Mouse (Mus musculus) urinary bladder, postnatal 25 days (tissue): Measurements from ENCODE around the gene Krt18.

ENCODE experiments used
- DNase-seq: peaks from one replicate; pipeline ENCODE4 v3.0.0; 2022; ENCODE audit warnings: low spot score

The Krt18 gene

DNA sequence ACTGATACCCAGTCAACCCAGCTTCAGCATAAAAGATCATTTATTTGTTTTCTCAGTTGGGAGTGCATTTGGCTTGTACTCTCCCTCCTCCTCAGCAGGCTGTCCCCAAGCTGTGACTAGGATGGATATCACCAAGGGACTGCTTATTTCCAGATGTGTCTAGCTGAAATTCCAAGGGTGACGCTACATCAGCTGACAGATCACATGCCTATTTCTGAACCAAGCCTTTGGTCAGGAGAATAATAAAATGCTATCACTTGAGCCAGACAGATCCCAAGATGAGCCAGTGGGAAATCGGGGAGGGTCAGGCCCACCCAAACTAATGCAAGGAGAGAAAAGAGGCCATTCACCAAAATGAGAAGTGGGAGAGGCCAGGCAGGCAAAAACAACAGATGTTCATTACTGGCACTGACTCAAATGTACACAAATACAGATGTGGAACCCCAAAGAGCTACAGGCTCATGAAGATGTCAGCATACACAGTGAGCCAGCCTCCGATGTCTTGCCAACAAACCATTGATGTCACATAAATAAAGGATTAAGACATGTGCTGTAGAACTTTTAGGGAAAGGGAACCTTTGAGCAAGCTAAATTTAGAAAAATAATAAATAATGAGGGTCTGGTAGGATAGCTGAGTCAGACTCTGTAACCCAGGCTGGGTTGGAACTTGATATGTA lies 17.3 kb upstream of the Krt18 start:
- DNase-seq, result no peak

DNA sequence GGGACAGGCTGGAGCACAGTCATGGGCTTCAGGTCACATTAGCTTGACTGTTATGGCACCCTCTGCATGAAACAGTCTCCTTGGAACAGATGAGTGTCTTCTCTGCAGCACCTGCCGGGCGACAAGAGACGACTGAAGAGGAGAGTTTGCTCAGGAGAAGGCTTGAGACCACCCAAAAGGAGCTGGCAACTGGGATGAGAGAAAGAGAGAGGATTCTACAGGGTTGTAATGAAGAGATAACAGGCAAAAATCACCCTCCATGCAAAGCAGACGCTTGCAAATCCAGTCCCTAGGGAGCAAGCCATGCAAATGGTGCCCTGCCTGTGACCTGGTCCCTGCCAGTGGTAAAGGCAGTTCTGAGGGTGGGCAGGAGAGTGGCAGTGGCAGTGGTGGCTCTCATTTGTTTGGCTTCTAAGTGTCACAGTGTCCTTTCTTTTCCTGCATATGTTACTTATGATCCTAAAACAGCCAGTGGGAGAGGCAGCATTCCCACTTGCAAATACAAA lies 15.7 kb upstream of the Krt18 start:
- no peak for DNase-seq

DNA sequence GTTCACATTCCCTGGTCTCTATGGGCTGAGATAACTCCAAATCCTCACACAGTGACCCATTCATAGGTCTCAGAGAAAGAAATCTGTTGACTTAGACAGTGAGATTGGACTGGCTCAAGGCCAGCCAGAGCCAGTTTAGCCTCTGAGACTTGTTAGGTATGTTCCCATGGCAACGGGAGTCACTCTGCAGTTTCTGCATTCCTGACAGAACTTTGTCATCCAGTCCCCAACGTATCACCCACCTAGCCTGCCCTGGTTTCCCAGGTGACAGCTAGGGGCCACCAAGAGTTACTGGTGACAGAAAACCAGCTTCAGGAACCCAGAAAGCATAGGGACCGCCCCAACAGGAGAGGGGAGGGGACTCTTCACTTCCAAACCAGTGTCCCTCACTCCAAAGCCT lies 14.3 kb upstream of the Krt18 start:
- DNase-seq, result no peak

DNA sequence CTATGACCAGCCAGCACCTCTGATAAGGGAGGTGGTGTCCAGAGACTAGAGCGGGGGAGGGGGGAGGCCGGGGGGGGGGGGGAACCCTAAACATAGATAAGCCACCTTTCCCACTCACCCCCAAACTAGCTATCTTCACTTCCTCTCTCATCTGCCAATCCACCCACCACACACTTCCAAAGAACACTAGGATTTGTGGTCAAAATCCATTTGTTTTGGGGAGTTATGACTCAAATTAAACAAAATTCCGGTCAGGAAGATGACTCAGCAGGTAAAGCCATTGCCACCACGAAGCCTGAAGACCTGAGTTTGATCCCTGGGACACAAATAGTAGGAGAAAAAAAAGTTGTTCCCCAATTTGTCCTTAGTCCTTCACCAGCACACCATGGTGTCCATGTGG lies 13.1 kb upstream of the Krt18 start:
- DNase-seq, result no peak

DNA sequence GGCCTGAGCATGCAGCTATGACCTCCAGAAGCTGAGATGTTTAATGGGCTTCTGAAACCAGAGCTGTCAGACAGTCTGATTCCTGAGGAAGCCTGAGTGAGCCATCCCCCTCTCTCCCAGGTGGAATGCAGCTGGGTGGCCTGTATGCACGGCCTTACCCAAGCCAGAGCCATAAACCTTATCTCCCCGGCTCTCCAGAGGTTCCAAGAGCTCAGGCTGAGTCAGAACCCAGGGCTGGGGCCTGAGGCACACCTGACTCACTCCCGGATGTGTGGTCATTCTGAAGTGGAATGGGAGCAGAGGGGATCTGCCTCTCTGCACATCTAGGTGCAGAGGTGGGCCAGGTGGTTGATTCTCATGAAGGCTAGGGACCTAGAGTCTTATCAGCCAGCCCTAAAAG lies 11.9 kb upstream of the Krt18 start:
- no peak for DNase-seq

DNA sequence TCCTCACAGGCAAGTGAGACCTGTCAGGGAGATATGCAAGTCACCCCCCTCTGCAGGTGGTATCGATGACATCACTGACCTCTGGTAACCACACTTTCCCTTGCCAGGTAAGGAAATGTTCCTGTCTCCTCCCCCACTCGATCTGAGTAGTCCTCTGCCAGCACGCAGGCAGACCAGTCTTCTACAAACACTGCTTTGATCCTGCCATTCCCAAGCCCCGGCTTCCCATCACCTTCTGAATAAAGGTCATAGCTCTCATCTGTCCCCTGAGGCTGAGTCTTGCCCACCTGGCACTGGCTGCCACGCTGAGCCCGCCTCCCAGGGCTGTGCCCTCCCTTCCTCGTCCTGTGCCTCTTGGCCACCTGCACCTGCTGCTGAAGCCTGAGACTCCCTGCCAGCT lies 11.2 kb upstream of the Krt18 start:
- no peak for DNase-seq

DNA sequence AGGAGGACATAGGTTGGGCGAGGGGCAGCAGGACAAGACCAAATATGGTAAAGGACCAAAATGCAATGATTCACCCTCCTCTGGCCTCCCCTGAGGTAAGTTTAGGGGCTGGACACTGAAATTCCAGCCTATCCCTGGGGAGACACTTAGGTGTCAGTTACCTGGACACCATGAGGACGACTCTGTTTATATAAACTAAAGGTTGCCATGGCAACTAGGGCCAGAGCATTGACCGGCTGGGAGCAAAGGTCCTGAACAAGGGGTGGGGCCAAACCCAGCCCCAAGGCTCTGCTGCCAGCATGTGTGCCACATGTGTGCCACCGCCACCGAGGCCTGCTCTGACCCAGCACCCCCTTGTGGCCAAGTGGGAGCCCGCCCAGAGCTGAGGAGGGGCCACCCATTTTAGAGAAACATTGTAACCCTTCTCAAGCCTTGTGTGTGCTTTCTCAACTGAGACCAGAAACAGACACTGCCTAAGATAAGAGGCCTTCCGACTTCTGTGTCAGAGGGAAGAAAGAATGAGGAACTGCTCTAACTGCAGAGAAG lies 10.0 kb upstream of the Krt18 start:
- no peak for DNase-seq

DNA sequence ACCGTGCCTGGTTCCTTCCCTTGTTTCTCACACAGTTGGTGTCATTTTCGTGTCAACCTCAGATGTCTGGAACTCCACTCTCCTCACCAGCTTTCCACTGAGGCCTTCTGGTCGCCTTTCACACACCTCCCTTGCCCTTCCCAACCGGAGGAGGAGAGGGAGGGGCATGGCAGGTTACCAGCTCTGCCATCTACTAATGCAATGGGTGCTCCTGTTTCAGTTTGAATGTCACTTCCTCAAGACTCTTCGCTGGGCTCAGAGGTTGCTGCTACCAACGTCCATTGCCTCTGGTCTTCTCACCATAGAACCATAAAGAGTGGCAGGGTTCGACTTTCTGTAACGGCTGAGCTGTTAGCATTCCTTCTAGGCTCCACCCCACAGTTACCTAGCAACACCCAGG lies 5.5 kb upstream of the Krt18 start:
- no peak for DNase-seq

DNA sequence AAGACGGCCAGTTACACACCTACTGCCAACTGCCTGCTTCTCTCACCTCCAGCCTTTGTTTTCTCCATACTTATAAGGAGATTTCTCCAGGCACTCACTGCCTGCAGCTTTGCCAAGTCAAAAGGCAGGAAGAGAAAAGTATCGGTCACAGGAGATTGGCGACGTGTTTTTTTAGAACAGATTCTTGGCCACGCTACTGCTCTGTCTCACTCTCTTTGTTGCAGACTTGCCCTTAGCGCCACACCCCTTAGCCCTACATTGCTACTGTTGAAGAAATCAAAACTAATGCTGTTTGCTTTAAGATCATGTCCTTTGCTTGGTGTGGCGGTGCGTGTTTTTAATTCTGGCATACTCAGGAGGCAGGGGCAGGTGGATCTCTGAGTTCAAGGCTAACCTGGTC lies 4.1 kb upstream of the Krt18 start:
- DNase-seq, result no peak

DNA sequence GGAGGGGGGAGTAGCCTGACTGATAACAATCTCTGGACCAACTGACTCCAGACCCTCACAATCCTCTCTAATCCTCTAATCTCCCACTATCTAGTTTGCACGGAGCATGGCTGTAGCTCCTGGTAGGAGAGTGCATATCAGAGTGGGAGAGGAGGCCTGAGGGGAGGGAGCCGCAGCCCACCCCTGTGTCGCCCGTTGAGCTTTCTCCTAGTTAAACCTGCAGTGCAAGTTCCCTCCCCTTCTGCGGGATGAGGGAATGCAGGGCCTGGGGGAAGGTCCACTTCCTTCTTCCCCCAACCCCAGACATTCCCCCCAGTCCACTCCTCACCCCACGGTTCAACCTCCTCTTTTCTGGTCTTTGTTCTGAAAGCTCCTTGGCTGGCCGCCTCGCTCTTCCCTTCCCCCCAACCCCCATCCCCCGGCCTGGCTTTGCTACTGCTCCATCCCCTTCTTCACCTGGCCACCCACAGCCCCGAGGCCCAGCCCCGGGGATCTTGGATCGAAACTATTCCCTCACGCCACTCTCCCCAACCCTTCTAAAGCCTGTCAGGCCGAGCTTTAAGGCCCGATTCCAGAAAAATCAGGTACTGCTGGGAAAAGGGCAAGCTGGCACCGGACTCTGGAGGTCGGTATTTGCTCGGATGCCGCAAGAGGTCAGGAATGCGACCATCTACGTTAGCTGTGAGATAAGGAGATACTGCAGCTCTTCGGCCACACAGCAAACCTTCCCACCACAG lies 2.7 kb upstream of the Krt18 start:
- DNase-seq, result no peak

DNA sequence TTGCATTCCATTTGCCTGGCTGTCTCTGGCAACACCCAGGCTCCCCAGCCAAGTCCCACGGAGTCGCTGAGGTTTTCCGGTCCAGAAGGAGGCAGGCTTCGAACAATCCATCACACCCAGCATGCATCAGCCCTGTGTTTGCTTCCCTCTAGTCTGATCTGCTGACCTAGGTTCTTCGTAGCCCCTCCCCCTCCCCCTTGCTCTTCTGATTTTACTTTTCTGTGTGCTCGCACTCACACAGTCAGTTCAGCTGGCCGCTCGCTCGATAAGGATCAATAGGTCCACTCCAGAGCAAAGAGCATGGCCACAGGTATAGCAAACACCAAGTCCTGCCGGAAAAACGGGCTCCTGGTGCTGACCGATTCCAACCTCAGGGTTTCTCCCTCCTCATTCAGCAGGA lies 1.6 kb upstream of the Krt18 start:
- DNase-seq, result no peak

DNA sequence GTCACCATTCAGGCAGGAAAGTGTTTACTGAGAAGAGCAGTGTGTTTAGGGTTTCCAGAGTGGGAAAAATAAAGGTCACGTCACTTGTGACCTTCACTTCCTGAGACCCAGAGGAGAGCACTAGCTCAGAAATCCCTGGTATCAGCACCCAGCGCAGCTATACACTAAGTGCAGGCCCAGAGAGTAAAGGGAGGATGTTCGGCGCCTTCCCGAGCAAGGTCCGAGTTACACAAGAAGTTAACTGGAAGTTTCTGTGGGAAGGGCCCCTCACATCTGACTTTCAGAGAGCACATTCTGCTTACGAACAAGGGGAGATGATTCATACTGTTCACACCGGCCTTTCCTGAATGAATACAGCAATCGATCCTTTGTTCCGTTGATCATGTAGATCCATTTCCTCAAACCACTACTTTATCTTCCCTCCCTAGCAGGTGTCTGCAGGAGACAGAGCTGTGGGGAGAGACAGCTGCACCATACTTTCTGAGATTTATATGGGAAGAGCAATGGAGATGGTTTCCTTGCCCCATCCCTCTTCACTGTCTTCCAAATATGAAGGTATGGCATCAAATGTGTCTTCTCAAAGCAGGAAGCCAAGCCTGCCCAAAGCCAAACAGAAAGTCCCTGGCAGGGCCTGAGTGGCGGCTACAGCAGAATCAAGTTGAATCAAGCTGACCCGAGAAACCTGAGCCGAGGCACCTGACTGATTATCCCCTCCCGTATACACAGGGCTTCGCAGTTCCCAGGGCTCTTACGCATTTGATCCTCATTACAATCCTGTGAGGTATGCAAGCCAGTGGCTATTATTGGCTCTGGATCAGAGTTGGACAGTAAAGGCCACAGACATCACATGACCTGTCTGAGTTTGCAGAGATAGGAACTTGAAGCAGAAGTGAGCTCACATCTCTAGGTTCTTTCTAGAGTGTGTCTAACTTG lies 6.4 kb downstream of the Krt18 start:
- no peak for DNase-seq

DNA sequence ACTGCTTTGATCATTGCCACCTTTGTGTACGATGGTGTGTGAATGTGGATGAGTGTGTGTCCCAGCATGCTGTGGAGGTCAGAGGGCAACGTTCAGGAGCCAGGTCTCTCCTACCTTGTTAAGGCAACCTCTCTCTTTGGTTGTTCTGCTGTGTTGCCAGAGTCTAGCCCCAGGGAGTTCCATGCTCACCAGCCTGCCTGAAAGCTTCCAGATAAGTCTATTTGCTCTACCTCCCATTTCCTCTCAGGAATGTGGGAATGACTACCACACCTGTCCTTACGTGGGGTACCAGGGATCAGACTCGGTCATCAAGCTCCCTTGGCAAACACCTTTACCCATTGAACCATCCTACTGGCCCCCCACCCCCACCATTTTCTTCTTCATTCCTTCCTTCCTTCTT lies 12.3 kb downstream of the Krt18 start:
- no peak for DNase-seq

DNA sequence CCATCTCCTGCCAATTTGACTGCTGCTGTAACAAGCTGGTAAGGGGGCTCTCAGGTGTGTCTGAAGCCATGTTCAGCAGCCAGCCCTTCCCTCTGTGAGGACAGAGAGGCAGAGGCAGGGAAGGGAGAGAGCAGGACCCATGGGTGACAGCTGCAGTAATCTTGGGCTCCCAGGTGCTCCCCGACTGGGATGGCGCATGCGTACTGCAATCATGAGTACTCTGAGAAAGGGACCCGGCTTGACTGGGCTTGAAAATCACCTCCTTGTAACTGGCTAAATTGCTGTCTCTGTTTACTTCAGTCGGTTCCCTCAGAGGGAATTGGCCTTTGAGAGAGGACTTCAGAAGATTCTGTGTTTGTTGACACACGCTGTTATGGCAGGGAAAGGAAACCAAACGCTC lies 14.0 kb downstream of the Krt18 start:
- DNase-seq, result no peak

DNA sequence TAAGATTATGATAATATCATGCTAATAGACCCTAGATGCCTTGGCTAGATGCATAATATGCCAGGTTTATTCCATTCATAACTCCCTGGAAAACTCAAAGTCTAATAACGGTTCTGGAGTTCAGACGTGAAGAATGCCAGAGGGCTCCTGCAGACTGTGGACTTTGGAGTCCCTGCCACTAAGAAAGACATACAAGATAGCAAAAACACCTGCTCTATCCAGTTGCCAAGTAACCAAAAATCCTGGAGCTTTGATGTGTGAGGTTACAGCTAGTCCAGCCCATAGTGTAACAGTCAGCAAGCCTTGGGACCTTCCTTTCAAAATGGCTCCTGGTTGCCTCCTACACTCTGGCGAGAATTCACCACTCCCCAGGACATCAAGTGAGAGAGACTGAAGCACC lies 16.8 kb downstream of the Krt18 start:
- no peak for DNase-seq

DNA sequence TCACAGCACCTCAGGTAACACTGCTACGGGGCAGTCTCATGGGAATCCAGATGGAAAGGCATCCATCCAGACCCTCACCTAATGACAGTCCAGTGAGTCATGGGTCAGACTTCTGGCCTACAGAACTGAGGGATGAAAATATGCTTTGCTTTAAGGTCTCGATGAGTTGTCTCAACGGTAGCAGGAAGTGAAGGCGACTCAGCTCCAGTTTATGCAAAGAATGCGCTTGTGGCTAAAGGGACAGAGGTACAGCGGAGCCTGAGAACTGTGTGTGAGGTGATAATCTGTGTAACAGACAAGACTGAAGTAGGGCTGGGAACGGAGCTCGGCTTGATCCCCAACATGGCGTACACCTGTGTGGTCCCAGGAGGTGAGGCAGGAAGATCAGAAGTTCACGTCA lies 17.7 kb downstream of the Krt18 start:
- DNase-seq, result no peak

DNA sequence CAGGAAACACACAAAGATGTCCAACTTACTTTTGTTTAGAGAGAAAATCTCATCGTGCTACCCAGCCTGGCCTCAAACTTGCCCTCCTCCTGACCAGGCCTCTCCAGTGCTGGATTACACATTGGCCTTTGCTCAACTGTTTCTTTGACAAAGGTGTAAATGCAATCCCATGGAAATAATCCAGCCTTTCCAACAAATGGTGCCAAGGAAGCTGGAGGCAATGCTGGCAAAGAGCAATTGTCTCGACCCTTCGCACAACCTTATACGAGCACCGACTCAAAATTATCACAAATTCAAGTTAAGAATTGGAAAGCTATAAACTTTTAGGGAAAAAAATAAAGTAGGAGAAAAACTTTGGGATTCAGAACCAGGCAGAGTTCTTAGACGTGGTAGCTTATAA lies 20.0 kb downstream of the Krt18 start:
- no peak for DNase-seq

DNA sequence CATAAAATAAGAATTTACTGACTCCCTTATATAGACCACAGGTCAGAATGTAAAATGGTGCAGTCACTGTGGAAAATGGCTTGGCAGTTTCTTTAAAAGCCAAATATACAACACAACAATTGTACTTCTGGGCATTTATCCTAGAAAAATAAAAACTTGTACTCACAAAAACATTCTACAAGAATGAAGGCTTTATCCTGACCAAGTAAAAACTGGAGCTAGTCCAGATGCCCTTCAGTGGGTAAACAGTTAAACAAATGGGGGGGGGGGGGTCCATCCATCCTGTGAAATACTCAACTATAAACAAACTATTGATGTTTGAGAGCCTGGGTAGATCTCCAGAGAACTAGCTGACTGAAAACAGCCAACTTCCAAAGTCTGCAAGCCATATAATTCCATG lies 21.9 kb downstream of the Krt18 start:
- no peak for DNase-seq

DNA sequence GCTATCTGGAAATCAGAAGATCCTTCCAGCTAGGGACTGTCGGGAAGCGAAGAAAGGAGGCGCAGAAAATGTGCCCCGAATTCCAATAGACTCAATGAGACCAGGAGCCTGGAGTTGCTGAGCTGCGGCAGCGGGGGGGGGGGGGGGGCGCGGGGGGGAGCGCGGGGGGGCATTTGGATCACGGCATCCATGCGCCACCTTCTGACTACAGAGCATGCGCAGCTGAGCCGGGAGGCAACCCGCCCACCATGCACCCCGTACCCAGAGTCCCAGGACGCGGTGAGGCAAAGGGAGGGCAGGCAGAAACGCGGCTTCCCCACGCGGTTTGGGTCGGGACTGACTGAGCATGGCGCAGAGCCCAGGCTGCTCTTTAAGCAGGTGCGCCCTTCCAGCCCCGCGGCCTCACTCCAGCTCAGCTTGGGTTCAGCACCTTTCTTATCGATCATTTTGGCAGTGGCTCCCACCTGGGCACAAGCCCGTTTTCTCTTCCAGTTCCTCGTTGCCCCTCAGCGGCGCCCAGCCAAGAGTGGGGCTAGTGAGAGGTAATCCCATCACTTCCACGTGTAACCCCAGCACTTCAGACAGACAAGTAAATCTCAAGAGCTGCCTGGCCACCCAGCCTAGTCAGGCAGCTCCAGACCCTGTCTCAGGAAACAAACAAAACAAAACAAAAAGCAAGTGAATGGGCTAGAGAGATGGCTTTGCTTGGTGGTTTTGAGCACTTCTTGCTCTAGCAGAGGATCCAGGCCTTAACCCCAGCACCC lies 24.1 kb downstream of the Krt18 start:
- peak; percentile 44 for DNase-seq

DNA sequence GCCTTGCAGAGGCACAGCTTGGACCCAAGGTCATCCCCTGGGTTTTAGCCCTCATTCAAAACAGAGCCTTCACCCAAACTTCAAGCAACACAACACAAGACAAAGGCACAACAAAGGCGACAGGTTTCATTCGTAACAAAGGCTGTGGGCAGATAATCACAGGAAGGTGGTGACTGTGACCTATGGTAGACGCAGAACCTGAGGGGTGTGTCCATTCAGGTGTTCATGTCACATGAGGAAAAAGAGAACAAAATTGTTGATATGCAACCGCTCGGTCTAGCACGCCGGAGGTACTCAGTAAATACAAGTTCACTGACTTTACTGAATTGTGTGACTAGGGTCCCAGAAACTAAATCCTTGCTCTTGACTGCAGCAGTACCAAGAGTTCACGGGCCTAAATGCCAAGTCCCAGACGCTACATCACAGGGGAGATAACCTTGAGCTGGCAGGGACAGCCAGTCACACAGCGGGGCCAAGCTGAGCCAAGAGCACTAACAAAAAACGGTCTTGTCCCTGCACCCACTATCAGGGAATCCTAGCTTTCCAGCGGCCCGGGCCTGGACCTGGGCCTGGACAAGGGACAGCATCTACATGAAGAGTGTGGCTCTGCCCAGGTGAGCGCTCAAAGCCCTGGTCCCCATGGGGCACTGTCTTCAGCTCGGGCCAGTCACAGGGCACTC lies 28.7 kb downstream of the Krt18 start:
- no peak for DNase-seq

DNA sequence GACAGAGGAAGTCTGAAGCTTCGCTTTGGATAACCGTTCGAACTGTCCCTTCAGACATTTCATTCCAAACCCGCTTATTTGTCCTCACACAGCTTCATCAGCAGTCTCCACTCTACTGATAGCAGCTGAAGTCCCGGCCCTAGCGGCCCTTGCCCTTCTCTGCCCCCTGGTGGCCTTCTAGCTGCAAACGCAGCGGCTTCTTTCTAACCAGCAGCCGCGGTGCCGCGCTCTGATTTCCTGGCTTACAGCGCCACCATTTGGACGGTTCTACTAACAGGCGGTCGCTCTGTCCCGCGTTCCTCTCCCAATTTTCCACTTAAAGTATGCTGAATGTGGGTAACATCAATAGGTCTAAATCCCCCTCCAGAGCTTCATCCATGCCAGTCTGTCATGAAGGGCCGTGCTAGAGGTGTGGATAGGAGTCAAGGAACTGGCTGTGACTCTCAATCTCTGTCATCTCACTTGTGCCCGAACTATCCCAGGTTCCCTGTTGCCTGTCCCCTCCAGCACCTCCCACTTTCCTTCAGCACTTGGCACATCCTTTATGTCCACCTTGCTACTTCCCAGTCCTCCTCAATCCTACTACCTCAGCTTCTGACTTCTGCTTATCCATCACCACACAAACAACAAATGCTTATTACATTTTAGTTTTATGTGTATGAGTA lies 37.8 kb downstream of the Krt18 start:
- DNase-seq, result peak; percentile 96
